Mouse (Mus musculus): ENCODE measurements around the gene Majin.

- TF ChIP-seq CTCF (IDR thresholded peaks at IDR 0.05; ENCODE audit: borderline replicate concordance, insufficient read depth, low read depth, low read length) (no peak), POLR2A (IDR thresholded peaks at IDR 0.05; ENCODE audit: borderline replicate concordance, insufficient read depth, low read length) (no peak)
Observed at GRCm38 (mm10) chr19:6236842-6237241, 52.7 kb downstream of the Majin start.
